ENCODE assay signal across 9 mouse cellular contexts in genomic region chr11:4916068-4916467, GRCm38 (mm10). TPM values are rescaled to one million over a fixed set of nuclear protein-coding genes. Genes with fewer than 3 reads are reported as not detected.
DNase-seq lines count a peak whose midpoint lies in the region; ATAC-seq and TF ChIP-seq lines count a peak whose summit lies in the region.
"Had no signal": no experiment of that assay in that cellular context is flagged by ENCODE, and none has a peak within 500 bp of the region (broad histone marks: within the 10 kb centered on the region; RNA-seq: fewer than 3 reads in every experiment).

No protein-coding gene starts in this region.

- no peak overlapping the region for H3K27ac ChIP-seq in forebrain, embryonic 10.5 days
- no peak overlapping the region for H3K27ac ChIP-seq in forebrain, embryonic 13.5 days
- H3K27ac ChIP-seq in embryonic facial prominence, embryonic 11.5 days (replicated peaks; ENCODE audit: low read depth, low read length): no peak overlapping the region
- H3K27ac ChIP-seq: limb, embryonic 13.5 days had no signal

- peak; percentile 54 for DNase-seq in forebrain, embryonic 10.5 days (ENCODE audit: extremely low spot score, low spot score)
- peak; percentile 71 for DNase-seq in A20 (ENCODE audit: low read depth, low spot score)
- DNase-seq in adrenal gland, postnatal 25 days: peak; percentile 51
- DNase-seq in embryonic facial prominence, embryonic 11.5 days (ENCODE audit: low spot score): peak; percentile 77
- peak; percentile 81 for DNase-seq in kidney, postnatal 10 days
- DNase-seq in lung, adult 2 months: peak; percentile 44
- peak; percentile 60 to 77 for DNase-seq in right cerebral cortex, postnatal 10 days (ENCODE audit: low spot score in 2 of 2)

- peak; percentile 79 for TF ChIP-seq CTCF in lung, adult 2 months (IDR thresholded peaks at IDR 0.05; ENCODE audit: insufficient read depth, low read length)

- H3K4me3 ChIP-seq in forebrain, embryonic 10.5 days: no peak overlapping the region
- H3K4me3 ChIP-seq in forebrain, embryonic 13.5 days: no peak overlapping the region
- no peak overlapping the region for H3K4me3 ChIP-seq in embryonic facial prominence, embryonic 11.5 days (ENCODE audit: low read depth, low read length)
- H3K4me3 ChIP-seq in lung, adult 2 months (replicated peaks; ENCODE audit: extremely low read depth, low read depth, low read length): no peak overlapping the region
- H3K4me3 ChIP-seq: limb, embryonic 13.5 days had no signal

- no peaks in the 10 kb centered on the region for H3K9me3 ChIP-seq in forebrain, embryonic 10.5 days
- H3K9me3 ChIP-seq in forebrain, embryonic 13.5 days (replicated peaks): no peaks in the 10 kb centered on the region
- H3K9me3 ChIP-seq in embryonic facial prominence, embryonic 11.5 days (replicated peaks; ENCODE audit: control insufficient read depth, low read length): no peaks in the 10 kb centered on the region
- H3K9me3 ChIP-seq: limb, embryonic 13.5 days had no signal

- H3K27me3 ChIP-seq in forebrain, embryonic 10.5 days (ENCODE audit: poor library complexity, severe bottlenecking): no peaks in the 10 kb centered on the region
- no peaks in the 10 kb centered on the region for H3K27me3 ChIP-seq in forebrain, embryonic 13.5 days
- no peaks in the 10 kb centered on the region for H3K27me3 ChIP-seq in embryonic facial prominence, embryonic 11.5 days (ENCODE audit: control insufficient read depth, insufficient read depth, low read length)
- H3K27me3 ChIP-seq: limb, embryonic 13.5 days had no signal

- no peak overlapping the region for H3K9ac ChIP-seq in forebrain, embryonic 13.5 days
- H3K9ac ChIP-seq in embryonic facial prominence, embryonic 11.5 days (replicated peaks; ENCODE audit: low read length): no peak overlapping the region
- H3K9ac ChIP-seq: limb, embryonic 13.5 days had no signal

- 48% methylated on average over 1 of the region's 1 CpGs for WGBS in forebrain, embryonic 10.5 days
- WGBS in forebrain, embryonic 13.5 days: 43% methylated on average over 1 of the region's 1 CpGs
- 61% methylated on average over 1 of the region's 1 CpGs for WGBS in embryonic facial prominence, embryonic 11.5 days
- WGBS in lung, adult 2 months: 21% methylated on average over 1 of the region's 1 CpGs

- no peak overlapping the region for H3K4me2 ChIP-seq in forebrain, embryonic 13.5 days
- H3K4me2 ChIP-seq in embryonic facial prominence, embryonic 11.5 days (ENCODE audit: low read depth, low read length): no peak overlapping the region
- H3K4me2 ChIP-seq: limb, embryonic 13.5 days had no signal

- ATAC-seq in forebrain, embryonic 13.5 days: no peak
- no peak for ATAC-seq in embryonic facial prominence, embryonic 11.5 days (replicated peaks; ENCODE audit: insufficient number of reproducible peaks, low FRiP score, low TSS enrichment, low read depth)

- H3K36me3 ChIP-seq in forebrain, embryonic 10.5 days (replicated peaks): peaks cover 99% of the 10 kb centered on the region
- peaks cover 98% of the 10 kb centered on the region for H3K36me3 ChIP-seq in forebrain, embryonic 13.5 days (ENCODE audit: poor library complexity, severe bottlenecking)
- H3K36me3 ChIP-seq in embryonic facial prominence, embryonic 11.5 days (replicated peaks; ENCODE audit: control insufficient read depth, insufficient read depth, low read depth, low read length): peaks cover 10% of the 10 kb centered on the region; the same call in 1 of the 2 replicates

- no peaks in the 10 kb centered on the region for H3K4me1 ChIP-seq in forebrain, embryonic 10.5 days
- H3K4me1 ChIP-seq in forebrain, embryonic 13.5 days: no peaks in the 10 kb centered on the region
- H3K4me1 ChIP-seq in embryonic facial prominence, embryonic 11.5 days (ENCODE audit: control insufficient read depth, insufficient read depth, low read length): no peaks in the 10 kb centered on the region
- no peaks in the 10 kb centered on the region for H3K4me1 ChIP-seq in lung, adult 2 months (ENCODE audit: control insufficient read depth, insufficient read depth, low read length)
- H3K4me1 ChIP-seq: limb, embryonic 13.5 days had no signal

- no peak for TF ChIP-seq POLR2A in lung, adult 2 months (IDR thresholded peaks at IDR 0.05; ENCODE audit: borderline replicate concordance, extremely low read depth, low read depth, low read length)

RNA-seq across cellular contexts. Expression of gene Thoc5, which starts 20.9 kb away (rescaled TPM):
- 56.8 and 58.2 TPM in 2 replicates for polyA plus RNA-seq in forebrain, embryonic 10.5 days (2016; fragmentation: Nextera tagmentation; extraction: Ambion mirVana)
- polyA plus RNA-seq in forebrain, embryonic 13.5 days (2015; fragmentation: Nextera tagmentation; extraction: Ambion mirVana): 59.1 and 60.6 TPM in 2 replicates
- 33.3 and 36.7 TPM in 2 replicates for total RNA-seq in adrenal gland, postnatal 25 days (2021)
- 55.0 and 56.1 TPM in 2 replicates for polyA plus RNA-seq in embryonic facial prominence, embryonic 11.5 days (2014; fragmentation: Nextera tagmentation; extraction: Ambion mirVana)
- 12.1 and 16.4 TPM in 2 replicates for polyA plus RNA-seq in lung, adult 2 months (2012; rRNA removed)

RNA-seq across cellular contexts. Expression of gene Nefh, which starts 31.8 kb away (rescaled TPM):
- polyA plus RNA-seq in forebrain, embryonic 10.5 days (2016; fragmentation: Nextera tagmentation; extraction: Ambion mirVana): 0.11 and 0.17 TPM in 2 replicates
- 0.37 and 0.50 TPM in 2 replicates for polyA plus RNA-seq in forebrain, embryonic 13.5 days (2015; fragmentation: Nextera tagmentation; extraction: Ambion mirVana)
- 0.88 and 1.1 TPM in 2 replicates for total RNA-seq in adrenal gland, postnatal 25 days (2021)
- 0.42 and 0.53 TPM in 2 replicates for polyA plus RNA-seq in embryonic facial prominence, embryonic 11.5 days (2014; fragmentation: Nextera tagmentation; extraction: Ambion mirVana)
- polyA plus RNA-seq in lung, adult 2 months (2012; rRNA removed): 0.07 and 0.12 TPM in 2 replicates

RNA-seq across cellular contexts. Expression of gene Nipsnap1, which starts 42.3 kb away (rescaled TPM):
- polyA plus RNA-seq in forebrain, embryonic 10.5 days (2016; fragmentation: Nextera tagmentation; extraction: Ambion mirVana): 84.6 and 86.8 TPM in 2 replicates
- 118 and 120 TPM in 2 replicates for polyA plus RNA-seq in forebrain, embryonic 13.5 days (2015; fragmentation: Nextera tagmentation; extraction: Ambion mirVana)
- total RNA-seq in adrenal gland, postnatal 25 days (2021): 27.5 and 29.2 TPM in 2 replicates
- 78.9 and 79.9 TPM in 2 replicates for polyA plus RNA-seq in embryonic facial prominence, embryonic 11.5 days (2014; fragmentation: Nextera tagmentation; extraction: Ambion mirVana)
- 7.1 and 16.2 TPM in 2 replicates for polyA plus RNA-seq in lung, adult 2 months (2012; rRNA removed)
